Mouse (Mus musculus): ENCODE measurements at regions not wholly inside any gene's neighbourhood (a gene's known extent, or its start where the extent isn't known, plus 50 kb on each side); places are given as distances from the start of the nearest gene placed in this dataset.

GRCm38 (mm10) chr4:29604322-29604721, 791.4 kb downstream of the Epha7 start:
- no peak for DNase-seq (ENCODE audit: low read depth, low spot score)

GRCm38 (mm10) chr4:29617910-29618309, 805.0 kb downstream of the Epha7 start:
- DNase-seq (ENCODE audit: low read depth, low spot score) = no peak

- peak; percentile 69 for DNase-seq (ENCODE audit: low read depth, low spot score)
Observed at GRCm38 (mm10) chr4:29644839-29645565, 832.1 kb downstream of the Epha7 start.

GRCm38 (mm10) chr4:29653951-29654350, 841.0 kb downstream of the Epha7 start:
- no peak for DNase-seq (ENCODE audit: low read depth, low spot score)

- DNase-seq (ENCODE audit: low read depth, low spot score) = no peak
Observed at GRCm38 (mm10) chr4:29655606-29656005, 842.7 kb downstream of the Epha7 start.

- no peak for DNase-seq (ENCODE audit: low read depth, low spot score)
Observed at GRCm38 (mm10) chr4:29661140-29662108, 848.5 kb downstream of the Epha7 start.

- no peak for DNase-seq (ENCODE audit: low read depth, low spot score)
Observed at GRCm38 (mm10) chr4:29665561-29665960, 852.6 kb downstream of the Epha7 start.

- DNase-seq (ENCODE audit: low read depth, low spot score) = no peak
Observed at GRCm38 (mm10) chr4:29694153-29694552, 881.2 kb downstream of the Epha7 start.

- no peak for DNase-seq (ENCODE audit: low read depth, low spot score)
Observed at GRCm38 (mm10) chr4:29732513-29732912, 919.6 kb downstream of the Epha7 start.

GRCm38 (mm10) chr4:29741991-29742390, 929.1 kb downstream of the Epha7 start:
- no peak for DNase-seq (ENCODE audit: low read depth, low spot score)

GRCm38 (mm10) chr4:29742746-29743145, 929.8 kb downstream of the Epha7 start:
- no peak for DNase-seq (ENCODE audit: low read depth, low spot score)

Data from mesoderm, embryonic 11.5 days (tissue).